Comparison of ENCODE assay signal across 1 mouse cellular context in genomic region chr15:12366580-12367305, GRCm38 (mm10).
TF ChIP-seq lines count a peak whose summit lies in the region.

No protein-coding gene starts in this region.

TF ChIP-seq in MEL, 35 proteins besides CTCF, POLR2A, EP300 and RAD21:
- TF ChIP-seq ZNF384 (IDR thresholded peaks at IDR 0.05; ENCODE audit: low read depth, low read length) (peak; percentile 45), TBP (IDR thresholded peaks at IDR 0.05; ENCODE audit: low read depth, low read length) (peak; percentile 85), SIN3A (IDR thresholded peaks at IDR 0.05; ENCODE audit: low read length) (peak; percentile 4; the same call in 1 of the 2 replicates), MYB (IDR thresholded peaks at IDR 0.05; ENCODE audit: low read depth, low read length) (peak; percentile 73; the same call in 1 of the 2 replicates)
